Mouse (Mus musculus) neural tube, embryonic 10.5 days (tissue): ENCODE data around the gene Fabp2.
"Not testable (repeated sequence)": the region's sequence is repeated elsewhere in the genome, so short reads cannot be mapped to it uniquely, and the experiment has no call there.

Experiments used
- DNase-seq: peaks from one replicate; pipeline ENCODE4 v3.0.0-alpha.2; 2017; ENCODE audit warnings: low spot score; ENCODE audit errors: extremely low spot score

Gene Fabp2

GRCm38 (mm10) chr3:122920572-122921435, 25.9 kb downstream of the Fabp2 start:
- DNase-seq = no peak

- no peak for DNase-seq
Observed at GRCm38 (mm10) chr3:122921676-122922527, 27.0 kb downstream of the Fabp2 start.

- no peak for DNase-seq
Observed at GRCm38 (mm10) chr3:122923147-122923546, 28.3 kb downstream of the Fabp2 start.

- peak; percentile 97 for DNase-seq
Observed at GRCm38 (mm10) chr3:122924009-122924914, 29.4 kb downstream of the Fabp2 start, which contains the start of gene 1810037I17Rik. Gene 1810037I17Rik (plus strand): TSS chr3:122924203.

- no peak for DNase-seq
Observed at GRCm38 (mm10) chr3:122929723-122930122, 34.9 kb downstream of the Fabp2 start.

GRCm38 (mm10) chr3:122932466-122932865, 37.6 kb downstream of the Fabp2 start:
- DNase-seq = no peak

- not testable (repeated sequence) for DNase-seq
Observed at GRCm38 (mm10) chr3:122937176-122937575, 42.3 kb downstream of the Fabp2 start.

- no peak for DNase-seq
Observed at GRCm38 (mm10) chr3:122939215-122939614, 44.3 kb downstream of the Fabp2 start.

- DNase-seq = no peak
Observed at GRCm38 (mm10) chr3:122943387-122943890, 48.6 kb downstream of the Fabp2 start.
